Mouse (Mus musculus): ENCODE data around the gene Nxn.

GRCm38 (mm10) chr11:76401398-76401797 is 2.5 kb upstream of the Nxn start:
- TF ChIP-seq CTCF (IDR thresholded peaks at IDR 0.05; ENCODE audit: insufficient read depth, low read length) (no peak), POLR2A (IDR thresholded peaks at IDR 0.05; ENCODE audit: borderline replicate concordance, extremely low read depth, low read depth, low read length) (no peak)

All from lung, adult 2 months (tissue).